Mouse (Mus musculus): ENCODE data around the gene Cox8b. TPM values are rescaled to one million over a fixed set of nuclear protein-coding genes. Genes with fewer than 3 reads are reported as not detected.

Cox8b gene
- polyA plus RNA-seq, 1 experiment from 2014 or later: 378 TPM

- Histone ChIP-seq H3K4me2 (ENCODE audit: low read length) (peak within 1 kb of the TSS; percentile 74), H3K27me3 (ENCODE audit: control insufficient read depth, insufficient read depth, low read length) (no peaks in the 10 kb centered on the region), H3K4me3 (ENCODE audit: control insufficient read depth in 1 of 2, insufficient read depth in 1 of 2, low read depth in 1 of 2, low read length in 2 of 2) (peak within 1 kb of the TSS; percentile 76 to 96), H3K27ac (replicated peaks in 1 of 2; ENCODE audit: control insufficient read depth in 1 of 2, insufficient read depth in 1 of 2, low read depth in 2 of 2, low read length in 2 of 2) (peak within 1 kb of the TSS; percentile 80 to 86), H3K4me1 (ENCODE audit: control insufficient read depth in 2 of 2, insufficient read depth in 2 of 2, low read length in 2 of 2) (peaks cover 3 to 9% of the 10 kb centered on the region in 2 experiments; a peak in 2 of 4 replicates), H3K9me3 (ENCODE audit: control insufficient read depth, low read length) (no peaks in the 10 kb centered on the region), H3K9ac (ENCODE audit: low read length) (peak within 1 kb of the TSS; percentile 80), H3K36me3 (ENCODE audit: control insufficient read depth, insufficient read depth, low read length) (peaks cover 45% of the 10 kb centered on the region)
- peak; percentile 93 for ATAC-seq (ENCODE audit: insufficient number of reproducible peaks, insufficient read depth, low FRiP score, low read depth)
- WGBS: under 1% methylated on average over 59 of the region's 59 CpGs
Measured at GRCm38 (mm10) chr7:140881696-140882468, 18.4 kb downstream of the Cox8b start, which contains the start of the genes Psmd13 and Sirt3. Gene Psmd13, plus strand, starts transcription at chr7:140881968. Gene Sirt3, minus strand, starts transcription at chr7:140882309.

DNA sequence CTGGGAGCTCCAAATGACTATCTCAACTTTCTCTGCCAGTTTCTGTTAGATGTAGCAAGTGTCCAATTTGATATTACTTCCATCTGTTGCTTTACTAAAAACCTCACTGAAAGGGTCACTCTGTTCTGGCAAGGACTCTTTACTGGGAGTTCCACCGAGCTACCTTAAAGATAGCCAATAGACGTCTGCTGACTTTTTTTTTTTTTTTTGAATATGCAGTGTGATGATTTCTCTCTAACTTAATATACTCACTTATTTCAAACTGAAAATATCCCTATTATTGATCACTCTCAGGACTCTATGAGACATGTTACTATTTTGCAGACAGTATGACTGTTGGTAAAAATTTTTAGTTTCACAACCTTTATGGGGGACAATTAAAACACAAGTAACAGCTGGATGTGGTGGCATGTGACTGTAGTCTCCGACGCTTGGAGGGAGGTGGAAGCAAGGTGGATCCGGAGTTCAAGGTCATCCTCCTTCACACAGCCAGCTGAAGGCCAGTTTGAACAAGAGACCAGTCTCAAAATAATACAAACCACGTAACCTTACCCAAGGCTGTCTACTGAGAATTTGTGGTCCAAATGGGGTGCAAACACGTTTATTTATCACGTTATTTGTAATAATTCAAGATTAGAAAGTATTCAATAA lies 19.3 kb downstream of the Cox8b start:
- peak overlapping the region; percentile 80 for H3K9ac ChIP-seq (ENCODE audit: low read length)
- peak overlapping the region; percentile 74 for H3K4me2 ChIP-seq (ENCODE audit: low read length)
- 10% methylated on average over 8 of the region's 8 CpGs for WGBS
- ATAC-seq (ENCODE audit: insufficient number of reproducible peaks, insufficient read depth, low FRiP score, low read depth): no peak
- peaks cover 3 to 9% of the 10 kb centered on the region in 2 experiments; a peak in 2 of 4 replicates for H3K4me1 ChIP-seq (ENCODE audit: control insufficient read depth in 2 of 2, insufficient read depth in 2 of 2, low read length in 2 of 2)
- no peaks in the 10 kb centered on the region for H3K9me3 ChIP-seq (ENCODE audit: control insufficient read depth, low read length)
- H3K4me3 ChIP-seq (ENCODE audit: control insufficient read depth in 1 of 2, insufficient read depth in 1 of 2, low read depth in 1 of 2, low read length in 2 of 2): peak overlapping the region; percentile 76 to 96
- H3K27ac ChIP-seq (replicated peaks in 1 of 2; ENCODE audit: control insufficient read depth in 1 of 2, insufficient read depth in 1 of 2, low read depth in 2 of 2, low read length in 2 of 2): peak overlapping the region; percentile 80 to 86
- peaks cover 45% of the 10 kb centered on the region for H3K36me3 ChIP-seq (ENCODE audit: control insufficient read depth, insufficient read depth, low read length)
- H3K27me3 ChIP-seq (ENCODE audit: control insufficient read depth, insufficient read depth, low read length): no peaks in the 10 kb centered on the region

DNA sequence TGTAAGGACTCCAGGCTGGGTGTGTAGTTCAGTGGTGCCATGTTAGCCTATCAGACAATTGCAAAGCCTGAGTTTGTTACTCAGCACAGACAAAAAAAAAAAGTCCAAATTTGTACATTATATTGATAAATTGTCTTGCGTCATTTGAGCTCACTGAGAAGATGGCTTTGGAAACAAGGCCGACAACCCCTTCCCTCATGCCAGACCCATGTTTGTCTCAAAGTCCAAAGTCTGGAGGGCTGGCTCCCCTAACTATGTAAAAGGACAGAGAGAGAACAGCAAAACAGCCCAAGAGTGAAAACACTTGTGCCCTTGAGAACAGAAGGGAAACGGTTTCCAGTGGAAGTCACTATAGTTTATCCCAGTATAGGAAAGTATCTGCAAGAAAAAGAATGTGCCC lies 19.8 kb downstream of the Cox8b start:
- H3K4me1 ChIP-seq (ENCODE audit: control insufficient read depth in 2 of 2, insufficient read depth in 2 of 2, low read length in 2 of 2): peaks cover 3 to 9% of the 10 kb centered on the region in 2 experiments; a peak in 2 of 4 replicates
- H3K9me3 ChIP-seq (ENCODE audit: control insufficient read depth, low read length): no peaks in the 10 kb centered on the region
- H3K4me2 ChIP-seq (ENCODE audit: low read length): peak overlapping the region; percentile 74
- peak overlapping the region in 1 of 2 experiments; percentile 76; a peak in 2 of 4 replicates for H3K4me3 ChIP-seq (ENCODE audit: control insufficient read depth in 1 of 2, insufficient read depth in 1 of 2, low read depth in 1 of 2, low read length in 2 of 2)
- no peaks in the 10 kb centered on the region for H3K27me3 ChIP-seq (ENCODE audit: control insufficient read depth, insufficient read depth, low read length)
- WGBS: 82% methylated on average over 3 of the region's 3 CpGs
- peak overlapping the region in 1 of 2 experiments; percentile 86; a peak in 2 of 4 replicates for H3K27ac ChIP-seq (replicated peaks in 1 of 2; ENCODE audit: control insufficient read depth in 1 of 2, insufficient read depth in 1 of 2, low read depth in 2 of 2, low read length in 2 of 2)
- H3K9ac ChIP-seq (ENCODE audit: low read length): peak overlapping the region; percentile 80
- no peak for ATAC-seq (ENCODE audit: insufficient number of reproducible peaks, insufficient read depth, low FRiP score, low read depth)
- peaks cover 47% of the 10 kb centered on the region for H3K36me3 ChIP-seq (ENCODE audit: control insufficient read depth, insufficient read depth, low read length)

DNA sequence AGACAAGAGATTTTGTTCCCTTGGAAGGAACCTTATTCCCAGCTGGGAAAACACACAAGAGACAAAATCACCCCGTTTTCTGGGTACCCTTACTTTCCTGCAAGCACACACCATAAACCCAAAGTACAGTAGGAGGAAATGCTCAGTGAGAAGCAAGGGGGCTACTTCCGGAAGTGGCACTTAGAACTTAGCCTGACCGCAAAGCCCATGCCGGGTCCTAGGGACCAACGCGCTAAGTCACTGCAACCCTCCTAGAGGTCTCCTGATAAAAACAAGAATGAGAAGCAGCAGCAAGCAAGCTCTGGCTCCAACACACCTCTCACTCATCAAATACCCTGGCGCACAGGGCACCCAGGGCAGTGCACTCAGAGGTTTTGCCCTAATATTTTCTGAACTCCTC lies 20.9 kb downstream of the Cox8b start:
- H3K9ac ChIP-seq (ENCODE audit: low read length): no peak overlapping the region

DNA sequence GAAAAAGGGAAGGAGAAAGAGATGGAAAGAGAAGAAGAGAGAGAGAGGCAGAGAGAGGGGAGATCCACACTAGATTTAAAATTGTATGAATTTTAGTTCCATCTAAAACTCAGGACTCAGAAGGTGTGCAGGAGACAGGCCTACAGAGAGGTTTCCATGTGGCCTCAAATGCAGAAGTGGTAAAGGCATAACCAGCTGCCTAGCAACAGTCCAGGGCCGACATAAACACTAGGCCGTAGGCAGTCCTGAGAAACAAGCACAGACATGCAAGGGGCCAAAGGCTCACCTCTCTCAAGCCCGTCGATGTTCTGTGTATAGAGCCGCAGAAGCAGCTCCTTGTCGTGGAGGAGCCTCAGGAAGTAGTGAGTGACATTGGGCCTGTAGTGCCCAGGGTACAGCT lies 22.9 kb downstream of the Cox8b start:
- WGBS: 82% methylated on average over 6 of the region's 6 CpGs
- Histone ChIP-seq H3K27me3 (ENCODE audit: control insufficient read depth, insufficient read depth, low read length) (no peaks in the 10 kb centered on the region), H3K36me3 (ENCODE audit: control insufficient read depth, insufficient read depth, low read length) (peaks cover 58% of the 10 kb centered on the region), H3K4me1 (ENCODE audit: control insufficient read depth in 2 of 2, insufficient read depth in 2 of 2, low read length in 2 of 2) (peaks cover 3 to 4% of the 10 kb centered on the region in 2 experiments; a peak in 1 of 4 replicates), H3K4me2 (ENCODE audit: low read length) (no peak overlapping the region), H3K9ac (ENCODE audit: low read length) (no peak overlapping the region), H3K4me3 (ENCODE audit: control insufficient read depth in 1 of 2, insufficient read depth in 1 of 2, low read depth in 1 of 2, low read length in 2 of 2) (no peak overlapping the region), H3K9me3 (ENCODE audit: control insufficient read depth, low read length) (no peaks in the 10 kb centered on the region), H3K27ac (replicated peaks in 1 of 2; ENCODE audit: control insufficient read depth in 1 of 2, insufficient read depth in 1 of 2, low read depth in 2 of 2, low read length in 2 of 2) (no peak overlapping the region)
- ATAC-seq (ENCODE audit: insufficient number of reproducible peaks, insufficient read depth, low FRiP score, low read depth): no peak

More for the DNA sequence above, 20.9 kb downstream of the Cox8b start:
- Histone ChIP-seq H3K4me1 (ENCODE audit: control insufficient read depth in 2 of 2, insufficient read depth in 2 of 2, low read length in 2 of 2) (peaks cover 3 to 9% of the 10 kb centered on the region in 2 experiments; a peak in 2 of 4 replicates), H3K4me2 (ENCODE audit: low read length) (no peak overlapping the region), H3K27ac (replicated peaks in 1 of 2; ENCODE audit: control insufficient read depth in 1 of 2, insufficient read depth in 1 of 2, low read depth in 2 of 2, low read length in 2 of 2) (no peak overlapping the region), H3K4me3 (ENCODE audit: control insufficient read depth in 1 of 2, insufficient read depth in 1 of 2, low read depth in 1 of 2, low read length in 2 of 2) (no peak overlapping the region), H3K36me3 (ENCODE audit: control insufficient read depth, insufficient read depth, low read length) (peaks cover 49% of the 10 kb centered on the region), H3K9me3 (ENCODE audit: control insufficient read depth, low read length) (no peaks in the 10 kb centered on the region), H3K27me3 (ENCODE audit: control insufficient read depth, insufficient read depth, low read length) (no peaks in the 10 kb centered on the region)
- ATAC-seq (ENCODE audit: insufficient number of reproducible peaks, insufficient read depth, low FRiP score, low read depth): no peak
- WGBS: 79% methylated on average over 7 of the region's 7 CpGs

- peaks cover 87% of the 10 kb centered on the region for H3K36me3 ChIP-seq (ENCODE audit: control insufficient read depth, insufficient read depth, low read length)
- H3K4me2 ChIP-seq (ENCODE audit: low read length): no peak overlapping the region
- no peak for ATAC-seq (ENCODE audit: insufficient number of reproducible peaks, insufficient read depth, low FRiP score, low read depth)
- no peaks in the 10 kb centered on the region for H3K9me3 ChIP-seq (ENCODE audit: control insufficient read depth, low read length)
- H3K27ac ChIP-seq (replicated peaks in 1 of 2; ENCODE audit: control insufficient read depth in 1 of 2, insufficient read depth in 1 of 2, low read depth in 2 of 2, low read length in 2 of 2): no peak overlapping the region
- H3K9ac ChIP-seq (ENCODE audit: low read length): no peak overlapping the region
- 86% methylated on average over 4 of the region's 4 CpGs for WGBS
- no peak overlapping the region for H3K4me3 ChIP-seq (ENCODE audit: control insufficient read depth in 1 of 2, insufficient read depth in 1 of 2, low read depth in 1 of 2, low read length in 2 of 2)
- no peaks in the 10 kb centered on the region for H3K4me1 ChIP-seq (ENCODE audit: control insufficient read depth in 2 of 2, insufficient read depth in 2 of 2, low read length in 2 of 2)
- no peaks in the 10 kb centered on the region for H3K27me3 ChIP-seq (ENCODE audit: control insufficient read depth, insufficient read depth, low read length)
Measured at GRCm38 (mm10) chr7:140874224-140874623, 26.0 kb downstream of the Cox8b start.

GRCm38 (mm10) chr7:140864761-140865160 lies 35.5 kb downstream of the Cox8b start:
- Histone ChIP-seq H3K27me3 (ENCODE audit: control insufficient read depth, insufficient read depth, low read length) (no peaks in the 10 kb centered on the region), H3K4me3 (ENCODE audit: control insufficient read depth in 1 of 2, insufficient read depth in 1 of 2, low read depth in 1 of 2, low read length in 2 of 2) (no peak overlapping the region), H3K9ac (ENCODE audit: low read length) (no peak overlapping the region), H3K4me1 (ENCODE audit: control insufficient read depth in 2 of 2, insufficient read depth in 2 of 2, low read length in 2 of 2) (no peaks in the 10 kb centered on the region), H3K36me3 (ENCODE audit: control insufficient read depth, insufficient read depth, low read length) (peaks cover 91% of the 10 kb centered on the region), H3K27ac (replicated peaks in 1 of 2; ENCODE audit: control insufficient read depth in 1 of 2, insufficient read depth in 1 of 2, low read depth in 2 of 2, low read length in 2 of 2) (no peak overlapping the region), H3K4me2 (ENCODE audit: low read length) (no peak overlapping the region), H3K9me3 (ENCODE audit: control insufficient read depth, low read length) (no peaks in the 10 kb centered on the region)
- 86% methylated on average over 12 of the region's 12 CpGs for WGBS
- ATAC-seq (ENCODE audit: insufficient number of reproducible peaks, insufficient read depth, low FRiP score, low read depth): no peak

All from heart, embryonic 14.5 days (tissue).